Mouse (Mus musculus) spleen, adult 2 months (tissue): Measurements from ENCODE around the gene Cacnb3. TPM values are rescaled to one million over a fixed set of nuclear protein-coding genes. Genes with fewer than 3 reads are reported as not detected.

Experiments
- DNase-seq, 2 experiments: peaks; one replicate each; pipeline versions ENCODE4 v3.0.0 to v3.0.0-alpha.2; 2012 to 2021; ENCODE audit warnings: low spot score in 2 of 2, low read depth in 1 of 2
- H3K27ac ChIP-seq: fragments of 200-500 bp; 2 replicates; pipeline ENCODE4 v1.5.1; 2012; ENCODE audit warnings: low read length, inconsistent platforms; ENCODE audit not compliant: insufficient read depth
- H3K27me3 ChIP-seq: fragments of 200-500 bp; 2 replicates; pipeline ENCODE4 v1.6.1; 2012; ENCODE audit warnings: mild to moderate bottlenecking, moderate library complexity, low read length, inconsistent platforms; ENCODE audit not compliant: control insufficient read depth, insufficient read depth
- H3K36me3 ChIP-seq: fragments of 200-500 bp; 2 replicates; pipeline ENCODE4 v1.6.1; 2012; ENCODE audit warnings: mild to moderate bottlenecking, low read length, inconsistent platforms; ENCODE audit not compliant: control insufficient read depth, insufficient read depth
- H3K4me1 ChIP-seq: fragments of 200-500 bp; 2 replicates; pipeline ENCODE4 v1.6.1; 2011; ENCODE audit warnings: inconsistent platforms; ENCODE audit not compliant: control insufficient read depth, insufficient read depth, insufficient read length
- H3K4me3 ChIP-seq: fragments of 200-500 bp; 2 replicates; pipeline ENCODE4 v1.5.1; 2011; ENCODE audit warnings: mild to moderate bottlenecking, inconsistent platforms; ENCODE audit not compliant: insufficient read depth, insufficient read length; ENCODE audit errors: extremely low read depth
- CTCF ChIP-seq: fragments of 200-500 bp; IDR thresholded peaks from 2 replicates; pipeline ENCODE4 v1.5.1; 2011; ENCODE audit warnings: mild to moderate bottlenecking, inconsistent platforms; ENCODE audit not compliant: insufficient read depth, insufficient read length, insufficient replicate concordance; ENCODE audit errors: extremely low read depth
- POLR2A ChIP-seq: fragments of 200-500 bp; IDR thresholded peaks from 2 replicates; pipeline ENCODE4 v1.6.1; 2011; ENCODE audit warnings: low read depth, low read length, inconsistent platforms
- WGBS: fragments of 180-500 bp; shearing (Covaris S2); methylation state at CpG from one replicate; pipeline ENCODE4 v1.1.7; 2018; 5-methylcytosine and 5-hydroxymethylcytosine counted together
- polyA plus RNA-seq: library from polyadenylated mRNA; depleted of rRNA; stranded (reverse); fragments of >200 nt; gene quantifications from 2 replicates; pipeline ENCODE4 v1.2.3, GENCODE M21; 2012

The Cacnb3 gene
- polyA plus RNA-seq, 1 experiment: 22.4 TPM

DNA sequence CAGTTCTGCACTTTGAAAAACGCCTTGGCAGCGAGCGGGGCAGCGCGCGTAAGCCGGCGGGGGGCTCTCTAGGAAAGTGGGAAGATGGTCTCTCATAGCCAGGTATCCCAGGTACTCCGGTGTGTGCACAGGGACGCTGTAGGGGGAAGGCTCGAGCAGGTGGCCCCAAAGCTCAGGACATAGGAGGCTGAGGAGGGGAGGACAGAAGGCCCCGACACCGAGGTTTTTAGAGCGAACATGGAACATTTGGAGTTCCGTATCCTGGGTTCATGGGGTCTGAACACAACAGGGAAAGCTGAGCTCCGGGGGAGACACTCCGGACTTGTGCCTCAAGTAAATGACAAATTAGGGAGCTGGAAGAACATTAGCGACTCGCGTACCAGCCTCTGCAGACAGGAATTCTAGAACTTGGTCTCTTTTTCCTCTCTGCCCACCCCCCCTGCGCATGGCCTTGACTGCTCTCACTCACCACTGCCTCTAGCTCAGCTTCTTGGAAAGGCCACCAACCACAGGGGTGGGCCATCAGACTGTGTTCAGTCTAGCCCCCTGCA, 4.7 kb downstream of the Cacnb3 start:
- peaks cover 9% of the 10 kb centered on the region for H3K4me1 ChIP-seq
- TF ChIP-seq CTCF (no peak), POLR2A (no peak)
- WGBS: 7% methylated on average over 21 of the region's 21 CpGs
- DNase-seq: no peak
- peak overlapping the region; percentile 31; the same call in 1 of the 2 replicates for H3K4me3 ChIP-seq
- H3K27me3 ChIP-seq: peaks cover 27% of the 10 kb centered on the region
- H3K27ac ChIP-seq: no peak overlapping the region
- no peaks in the 10 kb centered on the region for H3K36me3 ChIP-seq

DNA sequence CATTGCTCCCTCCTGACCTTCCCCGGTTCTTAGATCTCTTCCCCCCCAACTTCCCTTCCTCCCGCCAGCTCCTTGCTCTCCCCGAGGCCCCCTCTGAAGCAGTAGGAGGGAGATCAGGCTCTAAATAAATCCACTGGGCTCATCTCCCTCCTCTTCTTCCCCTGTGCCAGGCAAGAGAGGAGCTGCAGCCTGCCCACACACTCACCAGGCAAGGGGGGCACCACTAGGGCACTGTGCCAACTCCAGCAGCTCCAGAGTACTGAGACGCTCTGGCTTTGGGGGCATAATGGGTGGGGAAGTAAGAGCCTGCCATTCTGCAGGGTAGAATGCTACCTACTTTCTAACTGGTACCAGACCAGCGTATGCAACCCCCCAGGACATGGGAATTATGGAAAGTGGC, 5.9 kb downstream of the Cacnb3 start:
- WGBS: 55% methylated on average over 5 of the region's 5 CpGs
- peaks cover 26% of the 10 kb centered on the region for H3K27me3 ChIP-seq

DNA sequence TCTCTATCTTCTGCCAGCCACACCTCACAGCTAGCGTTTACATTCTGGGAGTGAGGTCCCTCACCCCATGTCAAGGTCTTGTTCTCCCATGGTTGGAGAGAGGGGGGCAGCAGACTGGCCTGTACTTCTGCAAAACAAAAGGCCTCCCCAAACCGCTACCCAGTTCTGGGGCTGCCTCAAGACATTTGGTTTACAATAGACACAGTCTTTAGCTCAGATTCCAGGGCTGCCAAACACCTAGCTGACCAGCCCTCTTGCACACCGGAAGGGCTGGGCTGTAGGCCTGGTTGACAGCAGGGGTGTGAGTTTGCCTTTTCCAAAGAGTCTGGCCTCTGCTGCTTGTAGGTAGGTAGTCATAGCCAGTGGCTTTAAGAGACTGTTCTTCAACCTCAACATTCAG, 6.5 kb downstream of the Cacnb3 start:
- no peak overlapping the region for H3K4me3 ChIP-seq
- TF ChIP-seq CTCF (no peak), POLR2A (no peak)
- H3K36me3 ChIP-seq: no peaks in the 10 kb centered on the region
- DNase-seq: no peak
- H3K27ac ChIP-seq: no peak overlapping the region
- 70% methylated on average over 3 of the region's 3 CpGs for WGBS
- peaks cover 26% of the 10 kb centered on the region for H3K27me3 ChIP-seq
- peaks cover 9% of the 10 kb centered on the region for H3K4me1 ChIP-seq

More for the DNA sequence above, 5.9 kb downstream of the Cacnb3 start:
- DNase-seq: no peak
- H3K4me3 ChIP-seq: no peak overlapping the region
- TF ChIP-seq CTCF (no peak), POLR2A (no peak)
- no peaks in the 10 kb centered on the region for H3K36me3 ChIP-seq
- no peak overlapping the region for H3K27ac ChIP-seq
- H3K4me1 ChIP-seq: peaks cover 9% of the 10 kb centered on the region

DNA sequence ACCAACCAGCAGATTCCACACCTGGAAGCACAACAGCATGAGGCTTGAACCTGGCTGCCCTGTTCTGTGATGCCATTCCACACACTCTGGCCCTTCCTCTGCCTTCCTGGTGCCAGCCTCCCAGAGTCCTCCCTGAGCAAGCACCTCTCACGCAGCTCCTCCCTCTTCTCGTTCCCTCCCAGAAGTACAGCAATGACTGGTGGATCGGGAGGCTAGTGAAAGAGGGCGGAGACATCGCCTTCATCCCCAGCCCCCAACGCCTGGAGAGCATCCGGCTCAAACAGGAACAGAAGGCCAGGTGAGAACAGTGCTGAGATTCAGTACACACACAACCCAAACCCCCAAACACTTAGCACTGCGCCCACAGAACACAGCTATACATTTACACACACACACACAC, 9.5 kb downstream of the Cacnb3 start:
- no peak for TF ChIP-seq POLR2A
- TF ChIP-seq CTCF: no peak
- 38% methylated on average over 8 of the region's 8 CpGs for WGBS
- Histone ChIP-seq H3K27ac (no peak overlapping the region), H3K36me3 (peaks cover 4% of the 10 kb centered on the region), H3K27me3 (peaks cover 8% of the 10 kb centered on the region), H3K4me3 (no peak overlapping the region), H3K4me1 (no peaks in the 10 kb centered on the region)
- no peak for DNase-seq

DNA sequence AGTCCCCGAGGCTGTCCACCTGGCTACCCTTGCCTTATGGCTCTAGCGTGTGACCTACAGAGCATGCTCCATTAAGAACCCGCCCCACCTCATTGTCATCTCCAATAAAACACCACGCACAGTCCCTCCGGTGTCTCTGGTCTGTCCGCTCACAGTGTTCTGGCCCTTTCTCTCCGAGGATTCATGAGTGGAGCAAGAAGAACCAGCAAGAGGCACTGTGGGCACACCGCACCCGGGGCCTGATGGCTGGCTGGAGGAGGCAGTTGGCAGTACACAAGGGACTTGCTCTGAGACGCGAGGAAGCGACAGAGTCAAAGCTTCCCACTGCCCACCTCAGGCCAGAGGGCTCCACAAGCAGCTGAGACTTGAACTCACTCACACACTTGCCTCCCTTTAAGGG, 13.8 kb downstream of the Cacnb3 start:
- no peaks in the 10 kb centered on the region for H3K4me1 ChIP-seq
- WGBS: 93% methylated on average over 12 of the region's 12 CpGs
- peaks cover 39% of the 10 kb centered on the region for H3K36me3 ChIP-seq
- no peaks in the 10 kb centered on the region for H3K27me3 ChIP-seq
- no peak overlapping the region for H3K4me3 ChIP-seq
- TF ChIP-seq POLR2A (no peak), CTCF (no peak)
- no peak for DNase-seq
- no peak overlapping the region for H3K27ac ChIP-seq

DNA sequence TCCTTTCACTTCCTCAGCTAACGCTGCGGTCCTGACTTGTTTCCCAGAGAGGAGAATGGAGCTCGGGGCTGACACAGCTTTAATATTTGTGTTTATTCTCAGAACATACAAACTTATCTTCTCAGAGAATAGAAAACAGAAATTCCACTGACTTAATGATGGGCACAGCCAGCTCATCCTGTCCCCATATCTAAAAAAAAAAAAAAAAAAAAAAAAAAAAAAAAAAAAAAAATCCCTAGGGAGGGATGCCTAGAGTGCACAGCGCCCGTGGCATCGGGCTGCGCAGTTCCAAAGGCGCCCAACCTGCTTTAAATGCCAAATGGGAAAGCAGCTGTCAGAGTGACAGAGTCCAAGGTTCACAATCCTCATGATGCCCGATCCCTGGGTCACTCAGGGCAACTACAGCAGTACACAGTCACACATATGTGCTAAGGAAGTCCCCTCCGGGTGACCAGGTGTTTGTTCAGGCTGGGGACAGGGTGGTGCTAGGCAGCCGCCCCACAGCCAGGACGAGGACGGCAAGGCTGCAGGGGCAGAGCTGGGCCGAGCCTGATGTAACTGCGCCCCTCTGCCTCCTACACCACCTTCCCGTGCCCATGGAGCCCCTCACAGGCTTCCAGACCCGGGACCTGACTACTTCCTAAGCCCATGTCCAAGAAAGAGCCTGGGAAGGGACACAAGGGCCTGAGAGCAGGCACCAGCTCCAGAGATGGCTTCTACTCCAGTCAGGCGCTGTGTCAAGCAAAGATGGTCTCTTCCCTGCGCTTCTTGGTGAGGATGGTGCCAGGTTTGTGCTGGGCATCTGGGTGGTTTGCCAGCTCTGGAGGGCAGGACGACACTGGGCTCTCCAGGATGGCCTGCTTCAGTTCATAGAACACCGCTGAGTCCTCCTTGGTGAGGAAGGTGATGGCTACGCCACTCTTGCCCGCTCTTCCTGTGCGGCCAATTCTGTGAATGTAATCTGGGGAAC, 14.7 kb downstream of the Cacnb3 start:
- no peaks in the 10 kb centered on the region for H3K4me1 ChIP-seq
- H3K4me3 ChIP-seq: no peak overlapping the region
- peaks cover 47% of the 10 kb centered on the region for H3K36me3 ChIP-seq
- TF ChIP-seq CTCF (no peak), POLR2A (no peak)
- H3K27ac ChIP-seq: no peak overlapping the region
- no peak for DNase-seq
- H3K27me3 ChIP-seq: no peaks in the 10 kb centered on the region
- WGBS: 92% methylated on average over 24 of the region's 24 CpGs
